Mouse (Mus musculus) kidney, adult 18-20 months (tissue): ENCODE measurements at regions not wholly inside any gene's neighbourhood (a gene's known extent, or its start where the extent isn't known, plus 50 kb on each side); places are given as distances from the start of the nearest gene placed in this dataset.

ENCODE experiments used
- DNase-seq: peaks from one replicate; pipeline ENCODE4 v3.0.0; 2021

GRCm38 (mm10) chr3:82781464-82781863 lies 94.8 kb downstream of the Rbm46 start:
- DNase-seq, result no peak

GRCm38 (mm10) chr3:82770512-82771270 lies 105.6 kb downstream of the Rbm46 start:
- no peak for DNase-seq

GRCm38 (mm10) chr3:82767484-82767883 lies 108.8 kb downstream of the Rbm46 start:
- DNase-seq, result no peak

GRCm38 (mm10) chr3:82759946-82760345 lies 116.3 kb downstream of the Rbm46 start:
- no peak for DNase-seq

GRCm38 (mm10) chr3:82758967-82759366 lies 117.3 kb downstream of the Rbm46 start:
- no peak for DNase-seq

- DNase-seq, result peak; percentile 41
Observed at GRCm38 (mm10) chr3:82725546-82725945, 150.7 kb downstream of the Rbm46 start.

GRCm38 (mm10) chr3:82707628-82708027 lies 159.7 kb upstream of the Npy2r start:
- no peak for DNase-seq

- DNase-seq, result no peak
Observed at GRCm38 (mm10) chr3:82692131-82692530, 144.2 kb upstream of the Npy2r start.

GRCm38 (mm10) chr3:82656159-82656874 lies 108.4 kb upstream of the Npy2r start:
- no peak for DNase-seq

GRCm38 (mm10) chr3:82652346-82652745 lies 104.5 kb upstream of the Npy2r start:
- DNase-seq, result no peak

- DNase-seq, result no peak
Observed at GRCm38 (mm10) chr3:82640052-82640451, 92.2 kb upstream of the Npy2r start.

- DNase-seq, result no peak
Observed at GRCm38 (mm10) chr3:82636666-82637065, 88.8 kb upstream of the Npy2r start.

- no peak for DNase-seq
Observed at GRCm38 (mm10) chr3:82620418-82621003, 72.6 kb upstream of the Npy2r start.

- DNase-seq, result no peak
Observed at GRCm38 (mm10) chr3:82619371-82619770, 71.5 kb upstream of the Npy2r start.

- no peak for DNase-seq
Observed at GRCm38 (mm10) chr3:82601880-82602279, 54.0 kb upstream of the Npy2r start.

GRCm38 (mm10) chr3:82598656-82599055 lies 50.8 kb upstream of the Npy2r start:
- no peak for DNase-seq
